In genomic region chr17:12668478-12669362, GRCm38 (mm10) we compare ENCODE assay signal across 8 mouse cellular contexts. TPM values are rescaled to one million over a fixed set of nuclear protein-coding genes. Genes with fewer than 3 reads are reported as not detected.
DNase-seq lines count a peak whose midpoint lies in the region; ATAC-seq and TF ChIP-seq lines count a peak whose summit lies in the region.
"Had no signal": no experiment of that assay in that cellular context is flagged by ENCODE, and none has a peak within 500 bp of the region (broad histone marks: within the 10 kb centered on the region; RNA-seq: fewer than 3 reads in every experiment).

No protein-coding gene starts in this region.

- H3K9me3 ChIP-seq in kidney, embryonic 15.5 days (replicated peaks), result no peaks in the 10 kb centered on the region
- no peaks in the 10 kb centered on the region for H3K9me3 ChIP-seq in limb, embryonic 12.5 days
- no peaks in the 10 kb centered on the region for H3K9me3 ChIP-seq in neural tube, embryonic 13.5 days

- peaks cover 27% of the 10 kb centered on the region for H3K4me1 ChIP-seq in kidney, embryonic 15.5 days
- peaks cover 31% of the 10 kb centered on the region for H3K4me1 ChIP-seq in limb, embryonic 12.5 days (replicated peaks)
- peaks cover 18% of the 10 kb centered on the region for H3K4me1 ChIP-seq in neural tube, embryonic 13.5 days (replicated peaks)

- no peak for TF ChIP-seq CTCF in layer of hippocampus, adult 2 months (conservative IDR thresholded peaks at IDR 0.05)

- DNase-seq in kidney, postnatal 36 days, result no peak
- DNase-seq in layer of hippocampus, adult 2 months (ENCODE audit: low spot score in 2 of 2), result no peak
- no peak for DNase-seq in cerebellum, postnatal 25 days
- DNase-seq: thymus, postnatal 4 days had no signal

- no peak overlapping the region for H3K4me3 ChIP-seq in kidney, embryonic 15.5 days (replicated peaks)
- no peak overlapping the region for H3K4me3 ChIP-seq in limb, embryonic 12.5 days (replicated peaks)
- H3K4me3 ChIP-seq in neural tube, embryonic 13.5 days, result no peak overlapping the region
- H3K4me3 ChIP-seq in layer of hippocampus, adult 2 months, result no peak overlapping the region

- WGBS in kidney, embryonic 15.5 days, result 16% methylated on average over 7 of the region's 7 CpGs
- WGBS in limb, embryonic 12.5 days, result 13% methylated on average over 7 of the region's 7 CpGs
- WGBS in neural tube, embryonic 13.5 days, result 15% methylated on average over 7 of the region's 7 CpGs

- no peaks in the 10 kb centered on the region for H3K27me3 ChIP-seq in kidney, embryonic 15.5 days
- H3K27me3 ChIP-seq in limb, embryonic 12.5 days, result 0 out of 2 replicates have a peak, but pooled peaks cover 1% of the 10 kb centered on the region
- no peaks in the 10 kb centered on the region for H3K27me3 ChIP-seq in neural tube, embryonic 13.5 days

- peak; percentile 70 for ATAC-seq in kidney, embryonic 15.5 days (replicated peaks; ENCODE audit: low FRiP score)
- ATAC-seq in common myeloid progenitor, adult 5-6 weeks (replicated peaks; ENCODE audit: low read depth, poor library complexity, severe bottlenecking), result peak; percentile 55
- ATAC-seq in limb, embryonic 12.5 days (ENCODE audit: insufficient number of reproducible peaks, insufficient read depth, low FRiP score, low TSS enrichment, low read depth), result no peak
- ATAC-seq in neural tube, embryonic 13.5 days (ENCODE audit: low read depth), result 0 out of 2 replicates have a peak, but pooled peaks have one; percentile 57

- peak overlapping the region; percentile 84 for H3K27ac ChIP-seq in kidney, embryonic 15.5 days
- H3K27ac ChIP-seq in limb, embryonic 12.5 days, result peak overlapping the region; percentile 2; the same call in 1 of the 2 replicates
- H3K27ac ChIP-seq in neural tube, embryonic 13.5 days (replicated peaks), result 0 out of 2 replicates have a peak overlapping the region, but pooled peaks have one; percentile 33
- H3K27ac ChIP-seq in layer of hippocampus, adult 2 months, result no peak overlapping the region

- H3K9ac ChIP-seq in kidney, embryonic 15.5 days, result no peak overlapping the region
- H3K9ac ChIP-seq in limb, embryonic 12.5 days (replicated peaks), result no peak overlapping the region
- H3K9ac ChIP-seq in neural tube, embryonic 13.5 days, result no peak overlapping the region

- no peaks in the 10 kb centered on the region for H3K36me3 ChIP-seq in kidney, embryonic 15.5 days
- H3K36me3 ChIP-seq in limb, embryonic 12.5 days, result no peaks in the 10 kb centered on the region
- H3K36me3 ChIP-seq in neural tube, embryonic 13.5 days, result no peaks in the 10 kb centered on the region

- no peak overlapping the region for H3K4me2 ChIP-seq in kidney, embryonic 15.5 days
- no peak overlapping the region for H3K4me2 ChIP-seq in limb, embryonic 12.5 days
- no peak overlapping the region for H3K4me2 ChIP-seq in neural tube, embryonic 13.5 days

RNA-seq across cellular contexts. Expression of gene Slc22a1, which starts 6.9 kb away (rescaled TPM):
- 6.8 and 6.9 TPM in 2 replicates for polyA plus RNA-seq in kidney, embryonic 15.5 days (2015; fragmentation: Nextera tagmentation; extraction: Ambion mirVana)
- not detected in 2 replicates for total RNA-seq in common myeloid progenitor, adult 5-6 weeks (2017)
- polyA plus RNA-seq in limb, embryonic 12.5 days (2016; fragmentation: Nextera tagmentation; extraction: Ambion mirVana), result not detected in 2 replicates
- polyA plus RNA-seq in neural tube, embryonic 13.5 days (2015; fragmentation: Nextera tagmentation; extraction: Ambion mirVana), result not detected in 2 replicates
- not detected for total RNA-seq in layer of hippocampus, adult 2 months (2021)
